8 mouse cellular contexts compared by ENCODE assay signal in genomic region chr13:48869600-48869949, GRCm38 (mm10). TPM values are rescaled to one million over a fixed set of nuclear protein-coding genes. Genes with fewer than 3 reads are reported as not detected.
DNase-seq lines count a peak whose midpoint lies in the region; ATAC-seq and TF ChIP-seq lines count a peak whose summit lies in the region.

No protein-coding gene starts in this region.

- H3K4me3 ChIP-seq in testis, adult 2 months (ENCODE audit: control insufficient read depth, low read depth, low read length), result peak overlapping the region; percentile 89
- peak overlapping the region; percentile 83 for H3K4me3 ChIP-seq in midbrain, postnatal 0 days (ENCODE audit: low read depth, low read length)

- intact Hi-C loops in gastrocnemius, postnatal 14 days (cut with DNase I; ENCODE audit: low total_unique reads), result no loop called here

- no peaks in the 10 kb centered on the region for H3K27me3 ChIP-seq in testis, adult 2 months (ENCODE audit: control insufficient read depth, insufficient read depth, low read length)
- H3K27me3 ChIP-seq in midbrain, postnatal 0 days (ENCODE audit: insufficient read depth, low read length), result no peaks in the 10 kb centered on the region

- H3K4me1 ChIP-seq in testis, adult 2 months (ENCODE audit: control insufficient read depth, insufficient read depth, low read length), result peaks cover 10% of the 10 kb centered on the region
- peaks cover 21% of the 10 kb centered on the region for H3K4me1 ChIP-seq in midbrain, postnatal 0 days (ENCODE audit: insufficient read depth, low read length)

- no peak overlapping the region for H3K27ac ChIP-seq in testis, adult 2 months (ENCODE audit: control insufficient read depth, insufficient read depth, low read depth, low read length)
- peak overlapping the region; percentile 82 for H3K27ac ChIP-seq in midbrain, postnatal 0 days (ENCODE audit: low read depth, low read length)

- no peaks in the 10 kb centered on the region for H3K9me3 ChIP-seq in midbrain, postnatal 0 days (ENCODE audit: low read length)

- DNase-seq in testis, postnatal 14 days (ENCODE audit: low spot score), result no peak
- peak; percentile 41 to 54 for DNase-seq in kidney, postnatal 36 days
- no peak for DNase-seq in midbrain, postnatal 0 days (ENCODE audit: low spot score)
- no peak for DNase-seq in cerebellum, adult 8-10 months
- no peak for DNase-seq in gastrocnemius, postnatal 14 days
- no peak for DNase-seq in left cerebral cortex, adult 18-20 months (ENCODE audit: low spot score in 2 of 2)

- peak overlapping the region; percentile 95 for H3K9ac ChIP-seq in midbrain, postnatal 0 days (replicated peaks; ENCODE audit: low read length, poor library complexity, severe bottlenecking)

- WGBS in midbrain, postnatal 0 days, result 8% methylated on average over 5 of the region's 5 CpGs

- peak; percentile 53 for ATAC-seq in erythroblast, adult 5-6 weeks (replicated peaks; ENCODE audit: low FRiP score, poor library complexity, severe bottlenecking)
- ATAC-seq in midbrain, postnatal 0 days (ENCODE audit: low FRiP score), result no peak

- TF ChIP-seq POLR2A in testis, adult 2 months (IDR thresholded peaks at IDR 0.05; ENCODE audit: control insufficient read depth, low read depth, low read length), result no peak

- no peak for TF ChIP-seq CTCF in testis, adult 2 months (IDR thresholded peaks at IDR 0.05; ENCODE audit: control insufficient read depth, insufficient read depth, insufficient replicate concordance, low read depth, low read length)
- no peak for TF ChIP-seq CTCF in midbrain, postnatal 0 days (IDR thresholded peaks at IDR 0.05)

- H3K4me2 ChIP-seq in midbrain, postnatal 0 days (ENCODE audit: low read depth, low read length, poor library complexity, severe bottlenecking), result peak overlapping the region; percentile 94

- H3K36me3 ChIP-seq in testis, adult 2 months (ENCODE audit: control insufficient read depth, insufficient read depth, low read length), result no peaks in the 10 kb centered on the region
- no peaks in the 10 kb centered on the region; the same call in 1 of the 2 replicates for H3K36me3 ChIP-seq in midbrain, postnatal 0 days (ENCODE audit: insufficient read depth, low read length)

RNA-seq across cellular contexts. Expression of gene Phf2, which starts 1.3 kb away (rescaled TPM):
- 20.3 and 21.0 TPM in 2 replicates for polyA plus RNA-seq in testis, adult 2 months (2012; rRNA removed)
- 9.4 and 10.2 TPM in 2 replicates for total RNA-seq in erythroblast, adult 5-6 weeks (2015; ENCODE audit: low replicate concordance)
- total RNA-seq in erythroblast, adult 5-6 weeks (2017; ENCODE audit: low replicate concordance), result 3.9 and 5.6 TPM in 2 replicates
- total RNA-seq in midbrain, postnatal 0 days (2014; rRNA removed), result 26.0 and 26.4 TPM in 2 replicates
- 4.5 and 5.1 TPM in 2 replicates for polyA plus RNA-seq in midbrain, postnatal 0 days (2015; fragmentation: Nextera tagmentation; extraction: Ambion mirVana)
- total RNA-seq in gastrocnemius, postnatal 14 days (2021), result 10 to 100 TPM; 21.5 to 22.3 TPM
- 10 to 100 TPM; 34.8 to 39.7 TPM for total RNA-seq in left cerebral cortex, adult 18-20 months (2021)

Comparison
In these comparisons a context has a peak if more than half of its experiments do, and no peak if none do; other contexts are left out.
1. DNase-seq: peak in kidney, postnatal 36 days (2 of 2); none in testis, postnatal 14 days (single experiment), midbrain, postnatal 0 days (single experiment), cerebellum, adult 8-10 months (single experiment), gastrocnemius, postnatal 14 days (single experiment) and left cerebral cortex, adult 18-20 months (0 of 2).